Mouse (Mus musculus): ENCODE measurements around the gene 4933430I17Rik. TPM values are rescaled to one million over a fixed set of nuclear protein-coding genes. Genes with fewer than 3 reads are reported as not detected.
A peak's percentile ranks its signal among the peaks of the same experiment; 100 is the strongest.

4933430I17Rik gene
- polyA plus RNA-seq, 2 experiments from 2014 or later = not detected

DNA sequence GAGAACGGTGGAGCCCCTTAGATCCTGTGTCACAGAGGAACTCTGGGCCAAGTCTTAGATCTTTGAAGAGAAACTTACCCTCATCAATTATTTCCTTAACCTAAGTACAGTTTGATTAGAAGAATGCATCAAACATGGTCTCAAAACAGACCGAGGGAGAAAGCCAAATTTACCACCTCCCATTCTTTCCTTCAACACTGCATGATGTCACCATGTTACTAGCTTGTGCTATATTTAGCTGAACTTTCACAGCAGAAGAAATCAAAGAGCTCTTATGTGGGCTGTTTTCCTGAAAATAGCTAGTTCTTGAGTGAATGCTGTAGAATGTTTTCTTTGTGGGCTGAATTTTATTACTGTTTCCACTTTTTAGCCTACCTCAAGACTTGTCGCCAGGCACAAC, 32.3 kb downstream of the 4933430I17Rik start:
- peak; percentile 18 for ATAC-seq

DNA sequence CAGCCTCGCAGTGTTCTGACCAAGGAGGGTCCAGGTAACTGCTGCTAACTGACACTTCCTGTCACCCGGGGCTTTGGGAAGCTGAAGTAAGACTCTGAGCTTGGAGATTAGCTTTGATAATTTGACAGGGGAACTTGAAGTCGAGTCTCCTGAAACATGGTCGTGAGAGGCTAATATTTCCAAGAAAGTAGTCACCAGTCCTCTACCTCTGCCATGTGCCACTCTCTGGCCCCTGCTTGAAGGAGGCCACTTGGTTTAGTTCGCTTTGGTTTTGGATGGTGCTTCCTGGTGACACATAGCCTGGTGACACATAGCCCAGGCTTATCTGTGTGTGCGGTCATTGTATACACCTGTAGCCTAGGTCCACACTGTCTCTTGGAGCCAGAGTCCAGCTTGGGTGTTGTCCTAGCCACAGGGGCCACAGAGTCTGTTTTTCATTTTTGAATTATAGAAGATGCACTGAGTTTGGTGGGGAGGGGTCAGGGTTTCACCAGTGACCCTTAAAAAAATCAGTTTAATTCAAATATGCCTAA, 34.7 kb downstream of the 4933430I17Rik start, which contains the start of gene Rgs3:
Gene Rgs3, plus strand, starts transcription at position 51 of the 533 bp plus-strand sequence.
- no peak for ATAC-seq

DNA sequence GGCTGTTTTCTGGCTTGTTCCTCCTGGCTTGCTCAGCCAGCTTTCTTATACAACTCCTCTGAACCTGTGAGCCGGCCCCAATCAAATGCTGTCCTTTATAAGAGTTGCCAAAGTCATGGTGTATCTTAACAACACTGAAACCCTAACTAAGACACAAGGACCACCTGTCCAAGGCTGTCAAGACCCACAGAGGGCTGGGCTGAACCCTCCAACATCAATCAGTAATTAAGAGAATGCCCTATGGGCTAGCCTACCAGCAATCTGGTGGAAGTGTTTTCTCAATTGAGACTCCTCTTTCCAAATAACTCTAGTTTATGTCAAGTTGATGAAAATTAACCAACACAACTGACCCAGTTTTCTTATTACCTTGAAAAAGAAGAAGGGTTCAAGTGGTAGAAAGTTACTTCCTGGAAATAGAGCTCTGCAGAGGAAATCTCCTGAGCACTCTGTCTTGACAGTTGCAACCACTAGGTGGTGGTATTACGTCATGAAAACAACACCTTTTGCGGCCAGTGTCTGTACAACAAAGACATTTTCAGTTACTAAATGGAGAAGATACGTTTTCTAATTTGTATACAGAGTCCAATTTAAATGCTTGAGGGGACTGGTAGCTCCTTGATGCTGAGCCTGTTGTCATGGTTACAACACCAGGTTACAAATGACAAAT, 35.9 kb downstream of the 4933430I17Rik start:
- peak; percentile 81 for ATAC-seq

DNA sequence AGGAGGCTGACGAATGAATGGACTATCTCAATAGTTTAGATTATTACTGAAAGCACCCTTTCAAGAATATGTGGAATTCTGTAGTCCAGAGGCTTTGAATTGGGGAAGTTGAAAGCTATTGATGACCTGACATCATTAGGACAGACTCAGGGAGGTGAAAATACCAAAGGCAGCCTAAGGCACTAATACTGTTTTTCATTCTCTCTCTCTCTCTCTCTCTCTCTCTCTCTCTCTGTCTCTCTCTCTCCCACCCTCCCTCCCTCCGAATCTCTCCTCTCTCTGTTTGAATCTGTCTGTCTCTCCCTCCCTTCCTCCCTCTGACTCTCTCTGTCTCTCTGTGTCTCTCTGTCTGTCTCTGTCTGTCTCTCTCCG, 36.4 kb downstream of the 4933430I17Rik start:
- ATAC-seq = no peak

DNA sequence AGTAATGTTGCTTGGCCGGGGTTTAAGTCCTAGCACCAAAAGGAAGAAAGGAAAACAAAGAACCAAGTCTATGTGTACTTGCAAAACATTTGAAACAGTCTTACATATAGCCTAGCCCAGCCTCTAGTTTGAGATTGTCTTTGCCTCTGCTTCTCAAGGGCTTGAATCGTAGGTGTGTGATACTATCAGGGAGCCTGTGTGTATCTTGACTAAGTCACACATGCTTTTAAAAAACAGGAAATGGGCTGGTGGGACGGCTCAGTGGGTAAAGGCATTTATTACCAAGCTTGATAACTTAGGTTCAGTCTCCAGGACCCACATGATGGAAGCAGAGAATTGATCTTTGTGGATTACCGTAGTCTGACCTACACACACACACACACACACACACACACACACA, 36.8 kb downstream of the 4933430I17Rik start:
- ATAC-seq = peak; percentile 77

DNA sequence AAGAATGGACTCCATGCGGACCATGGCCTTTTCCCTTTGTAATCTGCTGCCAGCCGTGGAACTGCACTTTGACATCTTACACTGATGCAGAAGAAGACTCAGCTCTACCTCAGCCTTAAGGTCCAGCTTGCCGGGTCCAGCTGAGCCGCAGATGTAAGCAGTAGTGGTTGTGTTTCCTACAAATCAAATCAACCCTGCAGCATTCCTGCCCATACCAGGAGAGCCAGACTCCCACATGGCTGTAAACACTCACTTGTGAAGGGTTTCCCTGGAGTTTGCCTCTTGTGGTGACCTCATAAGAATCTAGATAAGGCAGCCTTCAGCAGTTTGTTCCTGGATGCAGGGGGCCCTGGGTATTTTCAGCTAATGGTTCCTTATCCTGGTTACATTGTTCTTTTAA, 41.4 kb downstream of the 4933430I17Rik start:
- no peak for ATAC-seq

DNA sequence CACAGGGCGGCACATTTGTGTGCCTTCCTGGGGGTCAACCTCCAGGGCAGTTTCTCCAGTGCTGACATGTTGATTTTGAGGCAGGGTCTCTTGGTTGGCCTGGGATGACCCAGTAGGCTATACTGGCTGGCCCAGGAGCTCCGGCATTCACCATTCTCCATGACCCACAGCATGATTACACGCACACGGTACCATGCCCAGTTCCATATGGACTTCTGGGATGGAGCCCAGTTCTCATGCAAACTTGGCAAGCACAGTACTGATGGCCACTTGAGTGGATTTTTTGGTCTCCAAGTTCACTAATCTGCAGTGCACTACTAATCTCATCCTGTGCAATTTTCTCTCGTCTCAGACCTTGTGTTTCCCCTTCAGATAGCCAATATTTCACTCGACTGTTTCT, 42.5 kb downstream of the 4933430I17Rik start:
- ATAC-seq = peak; percentile 36

DNA sequence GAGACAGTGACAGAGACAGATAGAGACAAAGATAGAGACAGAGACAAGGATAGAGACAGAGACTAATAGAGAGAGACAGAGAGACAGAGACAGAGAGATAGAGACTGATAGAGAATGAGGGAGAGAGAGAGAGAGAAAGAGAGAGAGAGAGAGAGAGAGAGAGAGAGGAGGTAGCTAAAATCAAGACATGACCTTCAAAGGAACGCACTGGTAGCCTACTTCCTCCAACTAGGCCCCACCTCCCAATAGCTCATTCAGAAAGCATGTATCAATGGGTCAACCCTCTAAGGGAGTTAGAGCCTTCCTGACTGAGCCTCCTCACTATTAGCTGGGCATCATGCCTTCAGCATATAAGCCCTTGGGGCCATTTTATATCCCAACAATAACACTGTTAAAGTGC, 43.2 kb downstream of the 4933430I17Rik start:
- ATAC-seq = peak; percentile 85

DNA sequence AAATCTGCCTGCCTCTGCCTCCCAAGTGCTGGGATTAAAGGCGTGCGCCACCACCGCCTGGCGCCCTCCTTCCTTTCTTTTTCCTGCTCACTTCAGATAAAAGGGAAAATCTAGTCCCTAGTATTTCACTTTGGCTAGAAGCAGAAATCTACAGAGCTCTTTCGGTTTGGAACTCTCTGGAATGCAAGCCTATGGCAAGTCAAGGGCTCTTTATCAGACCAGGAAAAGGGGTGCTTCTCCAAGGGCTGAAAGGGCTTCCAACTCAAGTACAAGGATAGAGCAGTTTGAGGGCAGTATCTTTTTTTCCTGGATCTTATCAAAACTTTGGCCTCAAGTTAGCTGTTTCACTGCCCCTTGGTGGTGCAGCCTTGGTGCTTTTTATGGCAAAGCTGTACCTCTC, 44.4 kb downstream of the 4933430I17Rik start:
- no peak for ATAC-seq

DNA sequence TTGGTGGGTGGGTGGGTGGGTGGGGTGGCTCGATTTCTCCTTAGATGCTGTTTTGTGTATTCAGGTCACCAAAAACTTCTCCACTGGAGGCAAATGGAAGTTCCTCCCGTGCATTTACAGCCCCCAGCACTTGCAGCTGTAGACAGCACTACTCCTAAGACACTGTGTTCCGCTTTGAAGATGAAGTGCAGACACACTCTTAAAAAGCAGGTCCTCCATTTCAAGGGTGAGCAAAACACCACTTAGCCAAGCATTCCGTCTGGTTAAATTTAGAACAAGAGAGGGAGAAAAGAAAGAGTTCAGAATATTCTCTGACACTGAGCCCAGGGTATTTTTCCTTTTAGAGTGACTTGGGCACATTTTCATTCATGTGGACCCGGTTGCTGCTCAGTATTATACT, 44.9 kb downstream of the 4933430I17Rik start:
- no peak for ATAC-seq

DNA sequence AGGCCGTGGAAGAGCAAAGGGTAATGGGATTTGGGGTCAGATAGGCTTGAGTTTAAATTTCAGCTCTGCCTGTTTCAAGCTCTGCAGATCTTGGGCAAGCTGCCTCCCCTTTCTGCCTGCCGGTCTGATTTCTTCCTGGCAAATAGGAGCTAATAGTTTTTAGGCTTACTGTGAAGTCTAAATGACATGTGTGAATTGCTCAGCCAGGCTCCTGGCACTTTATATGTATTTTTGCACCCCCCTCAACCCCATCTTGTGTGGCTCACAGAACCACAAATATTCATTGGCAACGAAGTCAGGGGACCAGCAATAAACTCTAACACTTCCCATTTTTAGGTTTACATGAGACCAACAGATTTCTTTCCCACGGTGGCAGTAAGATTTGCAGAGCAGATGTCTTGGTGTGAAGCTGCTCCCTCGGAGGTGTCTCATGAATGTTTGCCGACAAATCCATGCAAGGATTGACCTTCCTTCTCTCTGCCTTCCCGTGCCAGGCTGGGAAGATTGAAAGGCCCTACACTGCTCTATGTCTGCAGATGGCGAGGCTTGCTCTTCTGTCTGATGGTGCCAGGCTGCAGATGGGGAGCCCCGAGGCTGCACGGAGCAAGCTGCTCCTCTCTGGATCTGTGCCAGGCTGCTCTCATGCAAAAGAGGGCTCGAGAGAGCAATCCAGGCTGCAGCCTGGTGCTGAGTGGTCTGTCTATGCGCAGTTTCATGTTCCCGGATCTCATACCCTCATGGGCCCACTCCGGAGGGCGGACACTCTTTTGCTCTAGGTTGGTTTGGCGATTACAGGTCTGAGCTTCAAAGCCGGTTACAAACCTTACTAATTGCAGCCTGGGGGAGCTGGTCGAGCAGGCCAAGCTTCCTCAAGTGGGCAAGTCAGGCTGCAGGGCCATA, 57.4 kb downstream of the 4933430I17Rik start:
- ATAC-seq = peak; percentile 6

DNA sequence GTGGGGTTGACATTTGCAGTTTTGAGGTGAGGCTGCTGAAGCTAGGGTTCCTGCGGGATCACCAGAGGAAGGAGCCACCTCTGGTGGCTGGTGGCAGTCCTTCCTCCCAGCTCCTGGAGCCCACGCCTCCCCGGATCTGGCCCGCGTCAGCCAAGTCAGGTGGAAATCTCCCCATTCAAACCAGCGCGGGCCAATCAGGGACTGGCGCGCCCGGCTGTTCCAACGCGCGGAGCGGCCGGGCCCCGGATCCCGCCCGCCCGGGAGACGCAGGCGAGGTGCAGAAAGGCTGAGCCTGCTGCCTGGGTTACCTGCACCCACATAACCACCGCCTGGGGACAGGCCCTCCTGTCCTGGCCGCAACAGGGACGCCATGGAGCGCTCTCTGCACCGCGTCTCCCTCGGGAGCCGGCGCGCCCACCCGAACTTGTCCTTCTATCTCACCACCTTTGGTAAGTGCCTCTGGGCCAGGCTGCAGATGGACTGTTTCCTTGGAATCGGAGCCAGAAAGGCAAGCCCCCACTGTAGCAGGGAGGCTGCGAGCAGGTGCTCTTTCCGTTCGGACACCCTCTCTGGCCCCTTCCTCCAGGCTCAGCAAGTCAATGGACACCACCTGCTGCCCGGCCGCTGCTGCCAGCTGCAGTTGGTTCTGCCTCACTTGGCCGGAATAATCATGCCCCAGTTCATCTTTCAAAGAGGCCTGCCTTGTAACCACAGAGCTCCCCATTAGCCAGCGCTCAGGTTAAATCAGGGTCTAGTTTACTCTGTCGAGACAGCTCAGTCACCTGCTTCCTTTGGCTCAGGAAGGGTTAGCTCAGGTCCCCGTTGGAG, 58.3 kb downstream of the 4933430I17Rik start:
- peak; percentile 84 for ATAC-seq

DNA sequence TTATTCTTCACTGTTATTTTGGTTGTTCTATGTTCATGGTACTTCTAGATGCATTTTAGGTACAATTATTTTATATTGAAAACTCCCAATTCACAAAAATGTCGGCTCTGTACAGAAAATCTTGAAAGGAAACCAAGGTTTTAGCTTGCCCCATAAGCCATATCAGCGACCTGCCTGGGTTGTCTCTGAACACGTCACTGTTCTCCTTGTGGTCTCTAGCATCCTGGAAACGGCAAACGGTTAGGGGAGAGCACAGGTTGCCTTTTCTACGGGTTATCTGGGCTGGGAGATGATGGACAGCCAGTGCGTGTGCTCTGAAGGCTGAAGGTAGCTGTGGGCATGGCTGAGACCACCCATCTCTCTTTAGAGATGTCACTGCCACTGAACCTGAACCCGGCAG, 61.9 kb downstream of the 4933430I17Rik start:
- ATAC-seq = peak; percentile 54

DNA sequence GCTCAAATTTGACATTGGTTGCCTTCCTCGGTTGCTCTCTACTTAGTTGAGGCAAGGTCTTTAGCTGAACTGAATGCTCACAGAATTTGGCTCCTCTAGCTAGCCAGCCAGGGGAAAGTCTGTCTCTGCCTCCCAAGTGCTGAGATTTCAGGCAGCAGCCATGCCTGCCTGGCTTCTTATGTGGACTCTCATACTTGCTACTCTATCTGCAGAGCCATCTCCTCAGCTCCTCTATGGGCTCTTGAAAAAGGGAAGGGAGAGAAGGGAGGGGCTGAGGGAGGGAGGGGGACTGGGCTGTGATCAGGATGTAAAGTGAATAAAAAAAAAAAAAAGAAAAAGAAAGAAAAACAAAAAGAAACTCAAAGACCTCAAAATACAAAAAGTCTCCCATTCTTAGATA, 65.7 kb downstream of the 4933430I17Rik start:
- ATAC-seq = no peak

DNA sequence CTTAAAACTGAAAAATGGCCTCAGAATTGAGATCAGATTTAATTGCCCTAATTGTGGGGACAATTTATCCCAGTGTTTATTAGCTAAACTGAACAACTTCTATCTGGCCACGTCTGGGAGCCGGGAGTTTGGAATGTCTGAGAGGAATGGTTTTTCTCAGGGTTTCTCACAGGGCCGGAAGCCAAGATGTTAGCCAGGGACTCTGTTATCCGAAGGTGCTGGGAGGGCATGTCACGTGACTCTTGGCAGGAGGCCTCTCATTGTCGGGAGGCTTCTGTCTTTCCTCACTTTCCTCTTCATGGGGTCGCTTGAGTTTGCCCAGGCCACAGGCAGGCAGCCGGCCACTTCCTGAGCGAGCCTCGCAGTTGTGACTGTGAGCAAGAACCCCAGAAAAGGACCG, 66.2 kb downstream of the 4933430I17Rik start:
- ATAC-seq = no peak

DNA sequence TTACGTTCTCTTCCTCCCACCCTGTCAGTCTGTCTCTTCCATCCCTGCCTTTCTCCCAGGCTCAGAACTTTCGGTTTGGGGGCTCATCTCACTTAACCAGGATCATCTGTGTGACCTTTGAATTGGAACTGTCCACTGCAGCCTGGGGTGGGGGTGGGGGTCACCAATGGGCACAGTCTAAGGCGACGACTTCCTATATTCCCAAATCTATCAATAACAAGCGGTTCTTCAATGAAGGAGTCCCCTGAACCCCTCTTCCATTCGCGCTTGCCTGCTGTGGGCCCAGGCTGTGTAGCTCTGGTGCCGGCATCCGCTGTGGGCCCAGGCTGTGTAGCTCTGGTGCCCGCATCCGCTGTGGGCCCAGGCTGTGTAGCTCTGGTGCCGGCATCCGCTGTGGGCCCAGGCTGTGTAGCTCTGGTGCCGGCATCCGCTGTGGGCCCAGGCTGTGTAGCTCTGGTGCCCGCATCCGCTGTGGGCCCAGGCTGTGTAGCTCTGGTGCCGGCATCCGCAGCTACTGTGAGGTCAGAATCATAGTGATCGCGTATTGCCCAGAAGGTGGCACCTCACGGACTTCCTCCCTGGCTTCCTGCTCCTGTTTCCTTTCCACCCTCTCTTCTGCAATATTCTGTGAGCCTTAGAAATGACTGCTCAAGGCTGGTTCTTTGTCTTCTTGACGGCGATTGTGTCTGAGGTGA, 68.5 kb downstream of the 4933430I17Rik start:
- ATAC-seq = peak; percentile 96

DNA sequence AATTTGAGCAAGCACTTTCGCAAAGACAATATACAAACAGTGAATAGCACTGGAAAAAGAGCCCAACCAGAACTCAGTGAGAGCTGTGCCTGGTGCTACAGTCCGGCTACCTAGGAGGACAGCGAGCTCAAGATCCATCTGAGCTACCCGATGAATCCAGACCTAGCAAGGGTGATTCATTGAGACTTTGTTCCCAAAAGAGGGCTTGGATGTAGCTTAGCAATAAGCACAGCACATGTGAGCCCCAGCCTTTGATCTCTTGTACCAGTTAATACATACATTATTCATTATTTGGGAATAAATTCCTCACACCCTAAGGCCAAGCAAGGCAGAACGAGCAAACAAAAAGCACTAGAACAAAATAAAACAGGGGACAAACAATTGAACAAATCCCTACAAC, 69.3 kb downstream of the 4933430I17Rik start:
- no peak for ATAC-seq

DNA sequence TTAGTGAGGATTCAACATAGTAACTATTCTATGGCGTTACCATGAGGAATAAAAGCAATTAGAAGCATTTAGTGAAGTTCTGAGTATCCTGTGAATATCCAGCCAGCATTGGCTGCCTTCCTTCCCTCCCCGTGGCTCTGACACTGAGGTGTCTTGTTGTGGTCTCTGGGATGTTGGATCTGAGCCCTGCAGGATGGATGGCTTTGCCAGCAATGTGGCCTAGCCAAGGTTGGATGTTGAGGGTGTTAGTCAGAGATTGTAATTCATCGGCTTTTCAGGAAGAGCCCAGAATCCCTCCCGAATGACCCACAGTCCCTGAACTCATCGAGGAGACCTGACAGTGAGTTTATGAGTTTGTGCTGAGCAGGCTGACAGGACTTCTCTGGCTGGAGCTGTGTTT, 70.9 kb downstream of the 4933430I17Rik start:
- ATAC-seq = no peak

All from CD4-positive, CD25-positive, alpha-beta regulatory T cell, adult 4 months (primary cell).